1 mouse cellular context compared by ENCODE assay signal in the genomic region with DNA sequence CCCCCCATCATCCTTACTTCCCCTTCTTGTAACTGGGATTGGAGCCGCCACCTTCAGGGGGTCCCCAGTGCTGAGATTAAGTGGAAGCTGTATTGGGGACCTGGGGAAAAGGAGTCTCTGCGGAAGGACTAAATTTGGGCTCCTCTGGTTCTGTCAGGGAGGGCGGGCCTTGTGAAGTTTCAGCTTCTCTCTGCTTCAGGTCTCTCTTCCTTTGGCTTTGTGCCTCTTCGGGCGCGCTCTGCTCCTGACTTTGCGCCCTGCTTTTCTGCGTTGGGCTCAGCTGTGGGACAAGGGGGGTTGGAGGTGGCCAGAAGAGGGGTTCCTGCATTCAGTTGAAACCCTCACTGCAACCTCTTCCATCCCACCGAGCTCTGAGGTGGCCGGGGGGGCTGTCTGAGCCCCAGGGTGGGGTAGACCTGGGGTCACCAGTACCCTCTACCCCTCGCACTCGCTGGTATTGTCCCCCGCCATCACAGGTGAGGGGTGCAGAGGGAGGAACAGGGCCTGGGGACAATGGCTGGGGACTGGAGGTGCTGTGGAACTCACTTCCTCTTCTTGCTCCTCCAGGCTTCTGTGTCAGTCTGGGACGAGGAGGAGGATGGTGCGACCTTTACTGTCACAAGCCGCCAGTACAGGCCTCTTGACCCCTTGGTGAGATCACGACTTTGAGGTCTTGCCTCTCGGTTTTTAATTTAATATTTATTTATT.
TF ChIP-seq lines count a peak whose summit lies in the region.

No protein-coding gene starts in this region.

TF ChIP-seq in CH12.LX, 34 proteins besides CTCF, POLR2A, EP300 and RAD21:
- no peak for TF ChIP-seq CHD1 (IDR thresholded peaks at IDR 0.05; ENCODE audit: low read depth, low read length)
- TF ChIP-seq MXI1 (IDR thresholded peaks at IDR 0.05; ENCODE audit: low read depth, low read length) = 0 out of 2 replicates have a peak, but pooled peaks have one; percentile 9
